Mouse (Mus musculus) adrenal gland, adult 2 months (tissue): Measurements from ENCODE around the gene Rhbdf1. TPM values are rescaled to one million over a fixed set of nuclear protein-coding genes. Genes with fewer than 3 reads are reported as not detected.
"Not testable (repeated sequence)": the region's sequence is repeated elsewhere in the genome, so short reads cannot be mapped to it uniquely, and the experiment has no call there.

Experiments
- DNase-seq: peaks from one replicate; pipeline ENCODE4 v3.0.0; 2021
- polyA plus RNA-seq: library from polyadenylated mRNA; depleted of rRNA; stranded (reverse); fragments of >200 nt; gene quantifications from 2 replicates; pipeline ENCODE4 v1.2.3, GENCODE M21; 2012
- total RNA-seq, 2 experiments: library from RNA; stranded (reverse); gene quantifications; 2 replicates each; pipeline ENCODE4 v1.2.3; 2021

Rhbdf1 gene
- total and polyA plus RNA-seq, 3 experiments, result 28.0 to 151 (median 28.6) TPM

- peak; percentile 80 for DNase-seq
These were observed 712 bp downstream of the Rhbdf1 start for GRCm38 (mm10) chr11:32221225-32221950.

- DNase-seq, result no peak
These were observed 1.4 kb downstream of the Rhbdf1 start for GRCm38 (mm10) chr11:32220607-32221224.

- no peak for DNase-seq
These were observed 2.8 kb downstream of the Rhbdf1 start for GRCm38 (mm10) chr11:32219287-32219686.

GRCm38 (mm10) chr11:32218501-32219050 lies 3.5 kb downstream of the Rhbdf1 start:
- no peak for DNase-seq

- DNase-seq, result peak; percentile 60
These were observed 5.2 kb downstream of the Rhbdf1 start for GRCm38 (mm10) chr11:32216851-32217250.

- no peak for DNase-seq
These were observed 6.5 kb downstream of the Rhbdf1 start for GRCm38 (mm10) chr11:32215372-32216162.

GRCm38 (mm10) chr11:32210623-32211022 lies 11.5 kb downstream of the Rhbdf1 start:
- DNase-seq, result no peak

- DNase-seq, result peak; percentile 97
These were observed 16.8 kb downstream of the Rhbdf1 start, which contains the start of gene Snrnp25 for GRCm38 (mm10) chr11:32205058-32205873. TSS of gene Snrnp25 (plus strand) at chr11:32205415.

GRCm38 (mm10) chr11:32201922-32202685 lies 20.0 kb downstream of the Rhbdf1 start:
- no peak for DNase-seq

- DNase-seq, result not testable (repeated sequence)
These were observed 21.1 kb downstream of the Rhbdf1 start for GRCm38 (mm10) chr11:32200992-32201391.

- peak; percentile 64 for DNase-seq
These were observed 22.0 kb downstream of the Rhbdf1 start, which contains the start of gene Il9r for GRCm38 (mm10) chr11:32200075-32200601. TSS of gene Il9r (minus strand) at chr11:32200279.

GRCm38 (mm10) chr11:32199230-32199629 lies 22.9 kb downstream of the Rhbdf1 start:
- DNase-seq, result no peak

GRCm38 (mm10) chr11:32198256-32198955 lies 23.7 kb downstream of the Rhbdf1 start:
- no peak for DNase-seq

- DNase-seq, result no peak
These were observed 24.3 kb downstream of the Rhbdf1 start for GRCm38 (mm10) chr11:32197766-32198165.

GRCm38 (mm10) chr11:32196727-32197126 lies 25.4 kb downstream of the Rhbdf1 start:
- DNase-seq, result no peak

- no peak for DNase-seq
These were observed 26.1 kb downstream of the Rhbdf1 start for GRCm38 (mm10) chr11:32195867-32196540.

GRCm38 (mm10) chr11:32194626-32195025 lies 27.5 kb downstream of the Rhbdf1 start:
- DNase-seq, result no peak

- DNase-seq, result no peak
These were observed 28.0 kb downstream of the Rhbdf1 start for GRCm38 (mm10) chr11:32194086-32194485.

- DNase-seq, result no peak
These were observed 28.9 kb downstream of the Rhbdf1 start for GRCm38 (mm10) chr11:32193156-32193555.
